Mouse (Mus musculus) brain, embryonic 18.5 days (tissue): ENCODE measurements around the gene Pkd2.
"Not testable (repeated sequence)": the region's sequence is repeated elsewhere in the genome, so short reads cannot be mapped to it uniquely, and the experiment has no call there.

Source experiments
- DNase-seq: peaks from one replicate; pipeline ENCODE4 v3.0.0-alpha.2; 2012; ENCODE audit warnings: low read depth, low spot score

Gene Pkd2

DNA sequence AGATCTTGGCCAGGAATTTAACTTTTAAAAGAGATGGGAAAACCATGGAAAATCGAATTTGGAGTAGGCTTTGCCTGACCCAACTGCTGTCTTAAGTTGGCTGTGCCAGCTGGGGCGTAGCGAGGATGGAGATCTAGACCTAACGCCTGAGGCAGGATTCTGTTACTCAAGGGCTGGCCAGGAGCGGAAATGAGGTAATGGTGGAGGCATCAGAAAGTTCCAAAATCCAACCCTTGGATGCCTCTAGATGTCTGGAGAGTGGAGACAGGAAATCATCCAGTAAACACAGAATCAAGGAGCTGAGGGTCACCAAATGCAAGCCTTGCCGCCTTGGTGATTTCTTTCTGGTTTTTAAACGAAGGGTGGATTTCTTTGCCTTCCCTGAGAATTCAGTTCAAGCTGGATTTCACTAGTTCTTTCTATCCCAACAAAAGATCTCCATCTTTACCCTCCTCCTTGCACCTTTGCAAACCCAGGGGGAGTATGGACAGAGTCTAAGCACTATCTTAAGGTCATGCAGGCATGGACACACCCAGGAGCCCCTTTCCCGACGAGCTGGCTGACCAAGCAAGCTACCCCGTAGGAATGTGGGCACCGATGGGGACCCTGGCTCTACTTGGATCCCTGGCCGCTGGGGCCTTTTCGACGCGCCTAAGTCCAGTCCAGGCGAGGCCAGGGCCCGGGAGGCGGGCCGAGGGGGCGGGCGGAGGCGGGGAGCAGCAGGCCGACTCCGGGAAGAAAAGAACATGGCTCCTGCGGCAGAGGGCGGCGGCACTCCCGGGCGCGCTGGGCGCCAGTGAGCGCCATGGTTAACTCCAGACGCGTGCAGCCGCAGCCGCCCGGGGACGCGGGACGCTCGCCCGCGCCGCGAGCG is at the start of gene Pkd2:
TSS of gene Pkd2 (plus strand) at position 619 of the 874 bp plus-strand sequence.
- no peak for DNase-seq

DNA sequence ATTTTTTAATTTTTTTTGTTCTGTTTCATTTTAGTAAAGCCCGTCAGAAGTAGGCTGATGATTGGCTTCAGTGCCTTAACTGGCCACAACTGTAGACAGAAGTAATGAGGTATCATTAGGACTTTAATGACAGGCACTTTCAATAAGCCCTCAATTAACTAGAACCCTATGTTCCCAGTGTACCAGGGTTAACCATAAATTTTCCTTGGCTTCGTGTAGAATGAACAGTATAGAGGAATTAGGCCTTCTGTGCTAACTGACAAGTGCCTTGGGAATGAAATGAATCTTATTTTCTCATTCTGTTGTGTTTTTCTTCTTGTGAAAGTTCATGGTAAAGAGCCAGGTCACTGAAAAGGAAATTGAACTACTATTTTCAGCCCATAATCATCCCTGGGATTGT is 43.3 kb upstream of the Pkd2 start:
- DNase-seq, result no peak

DNA sequence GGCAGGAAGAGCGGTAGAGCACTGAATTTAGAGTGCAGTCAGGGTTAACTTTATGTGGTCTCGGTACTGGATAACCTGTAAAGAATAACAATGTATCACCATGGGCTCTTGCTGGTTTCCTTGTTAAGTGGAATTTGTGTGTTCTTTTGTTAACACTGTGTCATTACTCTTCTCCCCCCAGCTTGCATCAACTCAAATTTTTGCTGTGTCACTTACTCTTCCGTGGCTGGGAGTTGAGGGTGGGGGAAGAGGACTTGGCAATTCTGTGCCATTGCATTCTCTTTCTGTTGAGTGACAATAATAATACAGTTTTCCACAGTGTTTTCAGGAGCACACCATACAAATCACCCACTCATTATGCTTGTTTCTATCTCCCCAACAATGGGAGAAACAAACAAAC is 42.2 kb upstream of the Pkd2 start:
- no peak for DNase-seq

DNA sequence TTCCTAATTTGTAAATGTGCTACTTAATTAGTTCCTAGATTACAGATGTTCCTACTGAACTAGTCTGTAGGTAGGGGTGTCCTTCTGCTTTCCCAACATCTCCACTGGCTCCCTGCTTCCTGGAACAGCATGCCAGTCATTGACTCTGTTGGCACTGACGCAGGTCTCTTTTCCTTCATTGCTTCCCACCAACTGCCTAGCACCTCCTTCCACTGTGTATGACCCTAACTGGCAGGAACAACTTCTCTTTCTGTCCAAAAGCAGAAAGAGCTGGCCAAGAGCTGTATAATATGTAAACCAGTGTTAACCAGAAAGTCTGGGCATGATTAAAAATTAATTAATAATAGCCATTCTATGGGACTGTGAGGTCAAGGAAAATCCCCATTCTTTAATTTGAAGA is 41.5 kb upstream of the Pkd2 start:
- DNase-seq, result no peak

- DNase-seq, result no peak
These were observed 37.2 kb upstream of the Pkd2 start for GRCm38 (mm10) chr5:104422039-104422438.

GRCm38 (mm10) chr5:104423861-104424260 is 35.4 kb upstream of the Pkd2 start:
- no peak for DNase-seq

DNA sequence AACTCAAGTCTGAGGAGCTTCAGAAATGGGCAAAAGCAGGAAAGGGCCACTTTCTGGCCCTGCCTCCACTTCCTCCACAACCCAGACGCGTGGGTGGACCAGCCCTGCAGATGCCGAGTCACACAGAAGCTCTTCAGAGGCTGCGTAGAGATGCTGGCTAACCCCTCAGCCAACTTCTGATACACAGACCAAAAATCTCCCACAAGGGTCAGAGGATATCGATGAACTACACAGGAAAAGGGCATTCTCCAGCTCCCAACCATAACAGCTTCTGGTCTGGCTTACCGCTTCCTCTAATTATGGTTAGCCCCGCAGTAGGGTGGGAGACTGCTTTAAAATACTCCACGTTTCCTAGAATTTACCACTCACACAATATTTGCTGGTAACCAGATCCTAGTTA is 33.3 kb upstream of the Pkd2 start:
- no peak for DNase-seq

DNA sequence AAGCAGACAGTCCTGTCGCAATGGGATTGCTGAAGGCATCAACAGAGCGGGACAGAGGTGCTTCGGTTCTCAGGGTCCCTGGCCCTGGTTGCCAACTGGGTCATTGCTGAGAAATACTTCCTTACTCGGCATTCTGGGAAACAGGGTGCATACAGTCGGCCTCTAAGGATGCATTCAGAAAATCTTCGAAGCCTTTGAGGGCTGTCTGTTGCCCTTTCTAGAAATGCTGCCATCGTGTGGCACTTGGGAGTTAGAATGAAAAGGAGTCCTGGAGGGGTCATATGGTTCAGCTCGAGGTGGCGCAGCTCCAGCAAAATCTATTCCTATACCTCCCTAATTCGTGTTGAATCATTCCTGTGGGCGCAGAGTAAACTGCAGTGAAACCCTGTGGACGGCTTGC is 26.4 kb upstream of the Pkd2 start:
- DNase-seq, result no peak

GRCm38 (mm10) chr5:104433968-104434565 is 25.2 kb upstream of the Pkd2 start:
- DNase-seq, result no peak

DNA sequence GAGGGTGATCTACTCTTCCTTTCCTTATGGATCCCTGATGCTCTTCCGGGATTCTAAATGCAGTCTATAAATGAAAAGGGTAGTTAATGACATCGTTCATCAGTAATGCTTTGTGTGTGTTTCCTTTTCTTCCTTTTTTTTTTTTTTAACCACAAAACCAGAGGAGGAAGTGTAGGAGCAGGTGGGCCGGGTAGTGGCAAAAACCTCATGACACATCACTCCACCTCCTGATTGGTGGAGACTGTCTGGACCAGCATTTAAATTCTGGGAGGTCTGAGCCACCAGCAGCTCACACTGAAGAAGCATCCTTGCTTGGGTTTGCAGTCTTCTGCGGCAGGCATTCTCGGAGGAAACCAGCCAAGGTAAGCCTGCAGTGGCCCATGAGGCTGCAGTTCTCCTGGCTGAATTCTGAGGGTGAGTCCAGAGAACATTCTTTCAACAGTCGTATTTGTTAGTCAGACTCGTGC is 24.4 kb upstream of the Pkd2 start, which contains the start of gene Spp1:
TSS of gene Spp1 (plus strand) at position 284 of the 467 bp plus-strand sequence.
- DNase-seq, result no peak

- DNase-seq, result no peak
These were observed 22.7 kb upstream of the Pkd2 start for GRCm38 (mm10) chr5:104436406-104437076.

DNA sequence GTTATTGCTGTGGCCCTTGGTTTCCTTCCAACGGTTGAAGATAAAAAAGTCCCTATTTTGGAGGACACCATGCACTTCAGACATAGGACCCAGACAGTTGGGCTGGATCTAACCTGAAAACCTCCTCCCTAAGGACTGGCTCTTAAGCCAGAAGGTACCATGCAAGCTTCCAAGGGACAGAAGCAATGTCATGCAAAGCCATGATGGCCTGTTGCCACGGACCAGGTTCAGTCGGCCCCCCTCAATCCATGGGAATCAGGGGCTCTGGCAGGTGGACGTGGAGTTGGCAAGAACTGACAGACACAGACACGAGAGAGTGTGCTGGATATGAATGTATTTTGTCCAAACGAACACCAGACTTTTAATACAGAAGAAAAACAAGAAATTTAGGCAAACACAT is 16.9 kb upstream of the Pkd2 start:
- no peak for DNase-seq

- DNase-seq, result no peak
These were observed 16.4 kb upstream of the Pkd2 start for GRCm38 (mm10) chr5:104442850-104443249.

DNA sequence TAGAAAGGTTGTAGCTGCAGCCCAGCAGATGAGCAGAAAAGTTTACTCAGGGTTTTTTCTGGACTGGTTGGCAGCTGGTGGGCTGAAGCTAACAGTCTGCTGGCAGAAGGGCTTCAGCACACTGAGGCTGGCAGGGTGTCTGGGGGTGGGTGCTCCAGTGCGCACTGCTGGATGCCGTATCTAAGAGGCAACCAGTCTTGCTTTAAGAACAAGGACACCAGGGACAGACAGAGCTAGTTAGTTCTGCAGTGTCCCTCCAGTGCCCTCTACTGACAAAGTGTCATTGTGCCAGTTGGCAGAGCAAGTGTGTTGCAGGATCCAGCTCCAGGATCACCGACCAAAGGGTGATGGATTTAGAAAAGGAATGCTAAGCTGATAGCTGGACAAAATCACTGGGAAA is 13.1 kb upstream of the Pkd2 start:
- DNase-seq, result no peak

DNA sequence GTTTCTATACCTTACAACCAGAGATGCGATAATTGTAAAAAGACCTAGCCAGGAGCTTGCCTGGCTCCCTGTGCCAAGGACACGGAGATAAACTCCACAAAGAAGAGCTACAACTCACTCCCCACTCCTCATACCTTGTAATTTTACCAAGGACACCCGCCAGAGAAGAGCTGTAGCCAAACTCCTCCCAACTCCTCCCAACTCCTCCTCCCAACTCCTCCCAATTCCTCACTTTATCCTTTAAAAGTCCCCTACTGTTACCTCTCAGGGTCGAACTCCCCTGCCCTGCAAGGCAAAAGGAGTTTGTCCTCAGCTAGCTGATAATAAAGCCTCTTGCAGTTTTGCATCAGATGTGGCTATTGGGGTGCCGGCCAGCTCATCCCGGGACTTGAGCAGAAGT is 10.9 kb upstream of the Pkd2 start:
- not testable (repeated sequence) for DNase-seq

DNA sequence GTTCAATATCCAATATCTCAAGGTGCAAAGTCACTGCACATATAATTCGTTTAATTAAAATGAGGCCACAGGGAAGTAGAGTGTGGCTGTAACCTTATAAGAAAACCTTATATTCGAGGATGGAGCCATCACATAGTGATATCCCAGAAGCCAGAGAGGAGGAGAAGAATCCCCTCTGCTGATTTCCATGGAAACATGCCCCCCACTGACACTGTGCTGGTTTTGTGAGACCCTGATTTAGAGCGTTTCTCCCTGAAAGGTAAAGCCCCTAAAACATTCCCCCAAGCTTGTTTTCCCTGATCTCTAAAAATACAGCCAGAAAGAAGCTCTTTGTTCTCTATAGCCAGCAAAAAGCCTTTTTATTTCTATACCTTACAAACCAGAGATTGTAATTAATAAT is 9.8 kb upstream of the Pkd2 start:
- DNase-seq, result no peak

- DNase-seq, result no peak
These were observed 6.2 kb upstream of the Pkd2 start for GRCm38 (mm10) chr5:104453075-104453474.

- DNase-seq, result no peak
These were observed 4.7 kb upstream of the Pkd2 start for GRCm38 (mm10) chr5:104454564-104454963.

DNA sequence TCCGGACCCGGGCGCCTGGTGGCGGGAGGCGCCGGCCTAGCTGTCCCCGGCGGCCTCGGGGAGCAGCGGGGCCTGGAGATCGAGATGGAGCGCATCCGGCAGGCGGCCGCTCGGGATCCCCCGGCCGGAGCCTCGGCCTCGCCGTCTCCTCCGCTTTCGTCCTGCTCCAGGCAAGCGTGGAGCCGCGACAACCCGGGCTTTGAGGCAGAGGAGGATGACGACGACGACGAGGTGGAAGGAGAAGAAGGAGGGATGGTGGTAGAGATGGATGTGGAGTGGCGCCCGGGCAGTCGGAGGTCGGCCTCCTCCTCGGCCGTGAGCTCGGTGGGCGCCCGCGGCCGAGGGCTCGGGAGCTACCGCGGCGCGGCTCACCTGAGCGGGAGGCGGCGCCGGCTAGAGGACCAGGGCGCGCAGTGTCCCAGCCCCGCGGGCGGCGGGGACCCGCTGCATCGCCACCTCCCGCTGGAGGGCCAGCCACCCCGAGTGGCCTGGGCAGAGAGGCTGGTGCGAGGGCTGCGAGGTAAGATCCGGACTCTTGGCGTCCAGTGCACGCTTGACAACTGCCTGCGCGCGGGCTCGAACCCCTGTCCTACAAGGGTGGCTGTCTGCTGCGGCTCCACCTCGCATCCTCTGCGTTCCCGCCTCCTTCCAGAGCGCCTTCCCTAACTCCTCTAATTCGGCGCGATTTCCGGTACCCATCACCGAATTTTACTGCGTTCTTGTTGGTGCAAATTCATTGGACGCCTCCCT is 631 bp downstream of the Pkd2 start:
- DNase-seq, result no peak

DNA sequence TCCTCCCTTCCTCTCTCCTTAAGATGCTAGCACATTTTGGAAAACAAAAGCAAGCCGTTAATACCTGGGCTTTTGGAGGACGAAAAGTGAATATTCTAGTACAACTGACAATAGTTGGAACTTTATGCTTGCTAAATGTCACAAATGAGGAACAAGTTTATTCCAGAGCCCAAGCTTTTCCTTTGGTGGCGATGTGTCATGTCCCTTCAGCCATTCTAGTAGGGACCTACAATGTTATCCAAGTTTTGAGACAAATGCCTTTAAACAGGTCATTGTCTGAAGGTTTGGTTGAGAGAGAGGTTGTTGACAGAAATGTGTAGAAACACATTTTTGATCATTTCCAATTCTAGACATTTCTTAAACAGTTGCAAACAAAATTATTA is 1.2 kb downstream of the Pkd2 start:
- no peak for DNase-seq

DNA sequence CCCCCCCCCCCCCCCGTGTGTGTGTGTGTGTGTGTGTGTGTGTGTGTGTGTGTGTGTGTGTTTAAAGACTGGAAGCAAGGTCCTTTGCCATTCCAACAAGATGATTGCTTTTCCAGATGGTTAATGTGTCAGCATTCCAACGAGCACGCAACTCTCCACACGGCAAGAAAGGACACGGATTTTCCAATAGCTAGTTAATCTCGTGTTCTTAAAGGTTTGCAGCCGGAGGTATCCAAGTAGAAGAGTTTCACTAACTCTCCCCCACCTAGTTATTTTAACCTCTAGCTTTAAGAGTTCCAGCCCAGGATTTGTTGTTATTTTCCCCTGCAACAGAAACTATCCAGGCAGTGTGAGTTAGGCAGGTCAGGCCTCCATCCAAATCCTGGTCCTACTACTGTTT is 1.6 kb downstream of the Pkd2 start:
- no peak for DNase-seq

- DNase-seq, result no peak
These were observed 6.0 kb downstream of the Pkd2 start for GRCm38 (mm10) chr5:104465279-104465678.
